Mouse (Mus musculus) forebrain, embryonic 14.5 days (tissue): ENCODE measurements around the gene Adprm. TPM values are rescaled to one million over a fixed set of nuclear protein-coding genes. Genes with fewer than 3 reads are reported as not detected.

Source experiments
- ATAC-seq: fragments of 200-750 bp; cut with Nextera tagmentation; 2 replicates; pipeline ENCODE4 v1.8.0; 2017; ENCODE audit warnings: mild to moderate bottlenecking, moderate library complexity
- DNase-seq: peaks from one replicate; pipeline ENCODE4 v3.0.0-alpha.2; 2015; ENCODE audit warnings: low spot score
- H3K27ac ChIP-seq: fragments of 300-500 bp; sonication (generic); 2 replicates; pipeline ENCODE4 v1.5.1; 2014; ENCODE audit warnings: low read depth, mild to moderate bottlenecking, control low read depth, low read length, moderate library complexity
- H3K27me3 ChIP-seq: fragments of 300-500 bp; sonication (generic); replicated peaks from 2 replicates; pipeline ENCODE4 v1.6.1; 2014; ENCODE audit warnings: low read length, control low read depth, mixed read lengths; ENCODE audit not compliant: control insufficient read depth, insufficient read depth
- H3K36me3 ChIP-seq: fragments of 300-500 bp; sonication (generic); 2 replicates; pipeline ENCODE4 v1.6.1; 2014; ENCODE audit warnings: low read length, control low read depth; ENCODE audit not compliant: control insufficient read depth, insufficient read depth
- H3K4me1 ChIP-seq: fragments of 300-500 bp; sonication (generic); 2 replicates; pipeline ENCODE4 v1.6.1; 2014; ENCODE audit warnings: antibody characterized with exemption, low read length, control low read depth; ENCODE audit not compliant: control insufficient read depth, insufficient read depth
- H3K4me2 ChIP-seq: fragments of 300-500 bp; sonication (generic); 2 replicates; pipeline ENCODE4 v1.6.1; 2014; ENCODE audit warnings: mild to moderate bottlenecking, control low read depth, low read length
- H3K4me3 ChIP-seq: fragments of 300-500 bp; sonication (generic); 2 replicates; pipeline ENCODE4 v1.5.1; 2014; ENCODE audit warnings: low read depth, low read length, control low read depth
- H3K9ac ChIP-seq: fragments of 300-500 bp; sonication (generic); 2 replicates; pipeline ENCODE4 v1.6.1; 2014; ENCODE audit warnings: mild to moderate bottlenecking, low read length, control low read depth, moderate library complexity
- H3K9me3 ChIP-seq: fragments of 300-500 bp; sonication (generic); replicated peaks from 2 replicates; pipeline ENCODE4 v1.6.1; 2016; ENCODE audit warnings: low read length, control low read depth, mixed read lengths; ENCODE audit not compliant: control insufficient read depth
- WGBS: fragments of 180-500 bp; shearing (Covaris S2); extraction: QIAGEN DNeasy Blood & Tissue Kit; methylation state at CpG from one replicate; pipeline ENCODE4 v1.1.7; 2014; 5-methylcytosine and 5-hydroxymethylcytosine counted together
- polyA plus RNA-seq: library from polyadenylated mRNA; unstranded; fragments of >200 nt; fragmentation: Nextera tagmentation; extraction: Ambion mirVana; gene quantifications from 2 replicates; pipeline ENCODE4 v1.2.1, GENCODE M21; 2014

Adprm gene
- polyA plus RNA-seq: 35.4 and 38.8 TPM in 2 replicates

GRCm38 (mm10) chr11:67052321-67052952 is at the start of gene Adprm, which contains the start of gene Sco1:
TSS of gene Adprm (minus strand) at chr11:67052594.
TSS of gene Sco1 (plus strand) at chr11:67052670.
- DNase-seq (peak; percentile 93), ATAC-seq (peak; percentile 97)
- under 1% methylated on average over 48 of the region's 50 CpGs for WGBS
- no peaks in the 10 kb centered on the region for H3K9me3 ChIP-seq
- peak within 1 kb of the TSS; percentile 76 for H3K9ac ChIP-seq
- peak within 1 kb of the TSS; percentile 97 for H3K4me3 ChIP-seq
- peak within 1 kb of the TSS; percentile 80 for H3K4me2 ChIP-seq
- H3K27ac ChIP-seq: peak within 1 kb of the TSS; percentile 59
- peaks cover 26% of the 10 kb centered on the region for H3K36me3 ChIP-seq
- peaks cover 9% of the 10 kb centered on the region; the same call in 1 of the 2 replicates for H3K4me1 ChIP-seq
- H3K27me3 ChIP-seq: no peaks in the 10 kb centered on the region

- Histone ChIP-seq H3K9ac (no peak overlapping the region), H3K4me2 (no peak overlapping the region), H3K4me3 (no peak overlapping the region), H3K36me3 (no peaks in the 10 kb centered on the region), H3K9me3 (no peaks in the 10 kb centered on the region), H3K27me3 (no peaks in the 10 kb centered on the region), H3K4me1 (no peaks in the 10 kb centered on the region), H3K27ac (no peak overlapping the region)
- DNase-seq (peak; percentile 48), ATAC-seq (no peak)
- 32% methylated on average over 8 of the region's 8 CpGs for WGBS
Observed at GRCm38 (mm10) chr11:67101713-67102112, 49.3 kb upstream of the Adprm start.

- Histone ChIP-seq H3K4me3 (no peak overlapping the region), H3K4me2 (no peak overlapping the region), H3K27ac (no peak overlapping the region), H3K36me3 (no peaks in the 10 kb centered on the region), H3K27me3 (no peaks in the 10 kb centered on the region), H3K4me1 (no peaks in the 10 kb centered on the region), H3K9ac (no peak overlapping the region), H3K9me3 (no peaks in the 10 kb centered on the region)
- 39% methylated on average over 6 of the region's 6 CpGs for WGBS
- DNase-seq (peak; percentile 51), ATAC-seq (no peak)
Observed at GRCm38 (mm10) chr11:67100169-67100568, 47.8 kb upstream of the Adprm start.

- ATAC-seq (no peak), DNase-seq (no peak)
- H3K4me3 ChIP-seq: no peak overlapping the region
- no peaks in the 10 kb centered on the region for H3K9me3 ChIP-seq
- no peak overlapping the region for H3K9ac ChIP-seq
- WGBS: 91% methylated on average over 16 of the region's 16 CpGs
- no peaks in the 10 kb centered on the region for H3K36me3 ChIP-seq
- H3K27ac ChIP-seq: no peak overlapping the region
- no peaks in the 10 kb centered on the region for H3K4me1 ChIP-seq
- no peaks in the 10 kb centered on the region for H3K27me3 ChIP-seq
- no peak overlapping the region for H3K4me2 ChIP-seq
Observed at GRCm38 (mm10) chr11:67099241-67099640, 46.8 kb upstream of the Adprm start.

GRCm38 (mm10) chr11:67098427-67098826 is 46.0 kb upstream of the Adprm start:
- WGBS: 85% methylated on average over 11 of the region's 11 CpGs
- peak; percentile 29 for DNase-seq
- no peaks in the 10 kb centered on the region for H3K36me3 ChIP-seq

GRCm38 (mm10) chr11:67097709-67098108 is 45.3 kb upstream of the Adprm start:
- H3K36me3 ChIP-seq: no peaks in the 10 kb centered on the region
- H3K4me1 ChIP-seq: no peaks in the 10 kb centered on the region
- no peak overlapping the region for H3K4me2 ChIP-seq
- no peaks in the 10 kb centered on the region for H3K27me3 ChIP-seq
- 94% methylated on average over 10 of the region's 10 CpGs for WGBS
- no peak overlapping the region for H3K9ac ChIP-seq
- no peak for DNase-seq
- no peak overlapping the region for H3K27ac ChIP-seq
- H3K4me3 ChIP-seq: no peak overlapping the region
- H3K9me3 ChIP-seq: no peaks in the 10 kb centered on the region
- no peak for ATAC-seq

More at GRCm38 (mm10) chr11:67098427-67098826, 46.0 kb upstream of the Adprm start:
- no peaks in the 10 kb centered on the region for H3K9me3 ChIP-seq
- H3K4me2 ChIP-seq: no peak overlapping the region
- no peaks in the 10 kb centered on the region for H3K27me3 ChIP-seq
- ATAC-seq: no peak
- no peak overlapping the region for H3K4me3 ChIP-seq
- H3K9ac ChIP-seq: no peak overlapping the region
- no peaks in the 10 kb centered on the region for H3K4me1 ChIP-seq
- H3K27ac ChIP-seq: no peak overlapping the region

GRCm38 (mm10) chr11:67094470-67094869 is 42.1 kb upstream of the Adprm start:
- no peak overlapping the region for H3K4me3 ChIP-seq
- no peaks in the 10 kb centered on the region for H3K9me3 ChIP-seq
- H3K4me2 ChIP-seq: no peak overlapping the region
- no peak overlapping the region for H3K9ac ChIP-seq
- 81% methylated on average over 29 of the region's 29 CpGs for WGBS
- DNase-seq (no peak), ATAC-seq (no peak)
- H3K27me3 ChIP-seq: no peaks in the 10 kb centered on the region
- H3K27ac ChIP-seq: no peak overlapping the region
- H3K36me3 ChIP-seq: no peaks in the 10 kb centered on the region
- H3K4me1 ChIP-seq: no peaks in the 10 kb centered on the region

- H3K27ac ChIP-seq: no peak overlapping the region
- no peaks in the 10 kb centered on the region for H3K4me1 ChIP-seq
- no peak overlapping the region for H3K9ac ChIP-seq
- ATAC-seq (no peak), DNase-seq (no peak)
- H3K36me3 ChIP-seq: no peaks in the 10 kb centered on the region
- no peaks in the 10 kb centered on the region for H3K27me3 ChIP-seq
- no peak overlapping the region for H3K4me3 ChIP-seq
- no peak overlapping the region for H3K4me2 ChIP-seq
- no peaks in the 10 kb centered on the region for H3K9me3 ChIP-seq
- WGBS: 98% methylated on average over 5 of the region's 5 CpGs
Observed at GRCm38 (mm10) chr11:67093652-67094051, 41.3 kb upstream of the Adprm start.

GRCm38 (mm10) chr11:67093201-67093600 is 40.8 kb upstream of the Adprm start:
- Histone ChIP-seq H3K4me3 (no peak overlapping the region), H3K4me1 (no peaks in the 10 kb centered on the region), H3K36me3 (no peaks in the 10 kb centered on the region), H3K27me3 (no peaks in the 10 kb centered on the region), H3K9ac (no peak overlapping the region), H3K4me2 (no peak overlapping the region), H3K27ac (no peak overlapping the region), H3K9me3 (no peaks in the 10 kb centered on the region)
- no peak for ATAC-seq
- 80% methylated on average over 9 of the region's 9 CpGs for WGBS
- DNase-seq: no peak
